Mouse (Mus musculus): ENCODE results near the gene Pex6.
A peak's percentile ranks its signal among the peaks of the same experiment; 100 is the strongest.

- TF ChIP-seq POLR2A (IDR thresholded peaks at IDR 0.05; ENCODE audit: insufficient read length, low read depth) (peak; percentile 61), E2F4 (IDR thresholded peaks at IDR 0.05; ENCODE audit: insufficient read depth) (no peak), TCF12 (IDR thresholded peaks at IDR 0.05; ENCODE audit: insufficient read depth, poor library complexity, severe bottlenecking) (no peak), MAX (IDR thresholded peaks at IDR 0.05; ENCODE audit: low read depth) (no peak), USF1 (IDR thresholded peaks at IDR 0.05; ENCODE audit: low read depth) (peak; percentile 11), POLR2AphosphoS2 (IDR thresholded peaks at IDR 0.05; ENCODE audit: insufficient read length, low read depth) (peak; percentile 48), REST (IDR thresholded peaks at IDR 0.05; ENCODE audit: insufficient read depth, insufficient read length) (no peak), CEBPB (IDR thresholded peaks at IDR 0.05; ENCODE audit: insufficient read depth, poor library complexity, severe bottlenecking) (0 out of 2 replicates have a peak, but pooled peaks have one; percentile 23), MYOD1 (IDR thresholded peaks at IDR 0.05; ENCODE audit: control insufficient read depth in 1 of 3, insufficient read length in 2 of 3, low read depth in 2 of 3) (no peak), TCF3 (IDR thresholded peaks at IDR 0.05; ENCODE audit: insufficient read length, low read depth) (no peak)
Measured at GRCm38 (mm10) chr17:46680760-46681373, 30.4 kb upstream of the Pex6 start, which contains the start of gene Klhdc3.

Measured in myocyte (in vitro differentiated cells).